Mouse (Mus musculus): ENCODE data around the gene Fen1. TPM values are rescaled to one million over a fixed set of nuclear protein-coding genes. Genes with fewer than 3 reads are reported as not detected.

Fen1 gene
- polyA plus RNA-seq, 1 experiment from 2014 or later: 142 TPM

- no peak overlapping the region for H3K27ac ChIP-seq (replicated peaks)
- H3K27me3 ChIP-seq: no peaks in the 10 kb centered on the region
- H3K9ac ChIP-seq: no peak overlapping the region
- no peak overlapping the region for H3K4me2 ChIP-seq
- H3K4me3 ChIP-seq (replicated peaks): no peak overlapping the region
- H3K4me1 ChIP-seq (replicated peaks): peaks cover 12% of the 10 kb centered on the region; the same call in 1 of the 2 replicates
- H3K36me3 ChIP-seq (replicated peaks): peaks cover 29% of the 10 kb centered on the region
- no peak for ATAC-seq (ENCODE audit: insufficient read depth)
- 71% methylated on average over 10 of the region's 10 CpGs for WGBS (ENCODE audit: insufficient replicate concordance)
- no peaks in the 10 kb centered on the region for H3K9me3 ChIP-seq (replicated peaks)
Observed at GRCm38 (mm10) chr19:10213796-10214471, 10.0 kb upstream of the Fen1 start.

DNA sequence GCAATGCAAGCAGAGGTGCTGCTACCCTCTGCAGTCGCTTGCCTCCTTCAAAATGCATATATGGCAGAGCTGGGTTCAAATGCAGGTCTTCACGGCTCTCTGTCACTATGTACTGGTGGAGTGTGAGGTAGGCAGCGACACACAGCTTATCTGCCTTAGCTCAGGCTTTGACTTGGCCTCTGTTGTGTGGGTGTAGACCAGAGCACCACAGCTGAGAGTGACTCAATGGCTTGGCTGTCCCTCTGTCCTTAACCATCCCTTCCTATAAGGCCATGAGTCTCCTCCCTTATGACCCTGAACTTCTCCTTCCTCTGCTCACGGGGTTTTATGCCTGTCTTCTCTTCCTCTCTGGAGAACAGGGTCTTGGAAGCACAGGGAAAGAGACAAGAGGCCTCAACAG is 6.9 kb upstream of the Fen1 start:
- Histone ChIP-seq H3K27ac (replicated peaks) (no peak overlapping the region), H3K4me1 (replicated peaks) (peaks cover 12% of the 10 kb centered on the region; the same call in 1 of the 2 replicates), H3K9me3 (replicated peaks) (no peaks in the 10 kb centered on the region), H3K4me3 (replicated peaks) (no peak overlapping the region), H3K9ac (no peak overlapping the region), H3K27me3 (no peaks in the 10 kb centered on the region), H3K36me3 (replicated peaks) (peaks cover 59% of the 10 kb centered on the region), H3K4me2 (no peak overlapping the region)
- WGBS (ENCODE audit: insufficient replicate concordance): 45% methylated on average over 4 of the region's 4 CpGs
- ATAC-seq (ENCODE audit: insufficient read depth): no peak

GRCm38 (mm10) chr19:10208851-10209250 is 4.9 kb upstream of the Fen1 start:
- Histone ChIP-seq H3K36me3 (replicated peaks) (peaks cover 62% of the 10 kb centered on the region), H3K27ac (replicated peaks) (no peak overlapping the region), H3K27me3 (no peaks in the 10 kb centered on the region), H3K4me3 (replicated peaks) (no peak overlapping the region), H3K4me2 (no peak overlapping the region), H3K4me1 (replicated peaks) (peaks cover 24% of the 10 kb centered on the region), H3K9me3 (replicated peaks) (no peaks in the 10 kb centered on the region), H3K9ac (no peak overlapping the region)
- WGBS (ENCODE audit: insufficient replicate concordance): 65% methylated on average over 3 of the region's 3 CpGs
- no peak for ATAC-seq (ENCODE audit: insufficient read depth)

DNA sequence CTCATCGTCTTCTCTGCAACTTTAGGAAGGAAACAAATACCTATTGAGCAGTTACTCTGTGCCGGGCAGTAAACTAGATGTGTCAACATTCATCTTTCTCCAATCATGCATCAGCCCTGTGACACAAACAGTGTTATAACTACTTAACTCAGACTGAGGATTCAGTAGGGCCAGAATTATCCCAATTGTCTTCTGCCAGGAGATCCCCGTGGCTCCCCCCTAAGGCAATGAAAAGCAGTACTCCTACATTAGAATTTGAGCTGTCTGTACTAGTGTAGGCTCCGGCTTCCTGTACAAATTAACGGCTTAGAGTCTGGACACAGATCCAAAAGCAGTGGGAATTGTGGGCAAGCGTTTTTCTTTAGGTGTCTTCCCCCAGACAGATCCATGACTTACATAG is 1.1 kb upstream of the Fen1 start:
- H3K4me2 ChIP-seq: peak overlapping the region; percentile 75
- WGBS (ENCODE audit: insufficient replicate concordance): 59% methylated on average over 6 of the region's 6 CpGs
- no peak for ATAC-seq (ENCODE audit: insufficient read depth)
- H3K4me3 ChIP-seq (replicated peaks): peak overlapping the region; percentile 91
- no peaks in the 10 kb centered on the region for H3K27me3 ChIP-seq
- H3K27ac ChIP-seq (replicated peaks): peak overlapping the region; percentile 94; the same call in 1 of the 2 replicates
- H3K4me1 ChIP-seq (replicated peaks): peaks cover 42% of the 10 kb centered on the region
- H3K9ac ChIP-seq: no peak overlapping the region
- no peaks in the 10 kb centered on the region for H3K9me3 ChIP-seq (replicated peaks)
- H3K36me3 ChIP-seq (replicated peaks): peaks cover 66% of the 10 kb centered on the region

DNA sequence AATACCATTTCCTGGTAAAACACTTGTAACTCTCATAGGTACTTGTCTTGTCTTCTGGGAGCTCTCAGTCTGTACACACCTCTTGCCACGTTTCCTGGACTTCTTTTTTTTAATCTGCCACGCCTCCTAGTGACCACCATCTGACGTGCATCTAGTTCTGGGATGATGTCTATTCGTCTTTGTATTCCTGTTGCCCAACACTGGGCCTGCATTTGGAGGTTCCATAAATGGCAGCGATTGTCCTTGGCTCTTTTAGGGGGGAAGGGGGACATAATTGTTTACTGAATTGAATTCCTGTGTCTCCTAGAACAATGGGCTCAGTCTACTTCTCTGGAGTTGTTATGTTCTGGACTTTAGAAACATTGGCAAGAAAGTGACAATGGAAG is 640 bp upstream of the Fen1 start:
- no peaks in the 10 kb centered on the region for H3K9me3 ChIP-seq (replicated peaks)
- H3K4me3 ChIP-seq (replicated peaks): peak overlapping the region; percentile 91
- under 1% methylated on average over 5 of the region's 5 CpGs for WGBS (ENCODE audit: insufficient replicate concordance)
- H3K9ac ChIP-seq: peak overlapping the region; percentile 94
- H3K4me2 ChIP-seq: peak overlapping the region; percentile 75
- H3K4me1 ChIP-seq (replicated peaks): peaks cover 46% of the 10 kb centered on the region
- H3K27ac ChIP-seq (replicated peaks): peak overlapping the region; percentile 94
- no peaks in the 10 kb centered on the region for H3K27me3 ChIP-seq
- ATAC-seq (ENCODE audit: insufficient read depth): peak; percentile 31
- H3K36me3 ChIP-seq (replicated peaks): peaks cover 66% of the 10 kb centered on the region

- Histone ChIP-seq H3K9ac (peak overlapping the region; percentile 94), H3K4me1 (replicated peaks) (peaks cover 60% of the 10 kb centered on the region)
- peak; percentile 77 for ATAC-seq (ENCODE audit: insufficient read depth)
Observed at GRCm38 (mm10) chr19:10203146-10203847, 672 bp downstream of the Fen1 start.

GRCm38 (mm10) chr19:10198723-10199122 is 5.2 kb downstream of the Fen1 start:
- 22% methylated on average over 3 of the region's 3 CpGs for WGBS (ENCODE audit: insufficient replicate concordance)
- Histone ChIP-seq H3K27ac (replicated peaks) (peak overlapping the region; percentile 38; the same call in 1 of the 2 replicates), H3K36me3 (replicated peaks) (peaks cover 85% of the 10 kb centered on the region), H3K9ac (no peak overlapping the region), H3K4me1 (replicated peaks) (peaks cover 55% of the 10 kb centered on the region), H3K9me3 (replicated peaks) (no peaks in the 10 kb centered on the region), H3K27me3 (no peaks in the 10 kb centered on the region), H3K4me3 (replicated peaks) (no peak overlapping the region), H3K4me2 (no peak overlapping the region)
- ATAC-seq (ENCODE audit: insufficient read depth): no peak

More at GRCm38 (mm10) chr19:10203146-10203847, 672 bp downstream of the Fen1 start:
- Histone ChIP-seq H3K4me2 (peak overlapping the region; percentile 75), H3K27ac (replicated peaks) (peak overlapping the region; percentile 94), H3K9me3 (replicated peaks) (no peaks in the 10 kb centered on the region), H3K4me3 (replicated peaks) (peak overlapping the region; percentile 91), H3K27me3 (no peaks in the 10 kb centered on the region), H3K36me3 (replicated peaks) (peaks cover 66% of the 10 kb centered on the region)
- 1% methylated on average over 23 of the region's 23 CpGs for WGBS (ENCODE audit: insufficient replicate concordance)

DNA sequence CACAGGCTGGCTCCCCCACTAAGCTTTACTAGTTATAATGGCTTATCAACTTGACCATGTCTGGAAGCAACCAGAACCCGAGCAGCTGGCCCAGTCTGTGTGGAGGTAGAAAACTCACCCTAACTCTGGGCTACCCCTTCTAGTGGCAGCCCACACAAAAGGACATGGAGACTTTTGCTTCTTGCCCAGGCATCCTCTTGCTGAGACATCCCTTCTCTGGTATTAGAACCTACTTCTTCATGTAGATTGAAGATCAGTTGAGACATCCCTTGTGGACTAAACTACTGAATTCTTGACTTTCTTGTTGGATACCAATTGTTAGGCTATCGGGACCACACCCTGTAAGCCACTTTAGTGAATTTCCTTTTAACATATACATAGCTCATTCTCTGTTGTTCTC is 5.7 kb downstream of the Fen1 start:
- H3K4me1 ChIP-seq (replicated peaks): peaks cover 55% of the 10 kb centered on the region
- H3K27me3 ChIP-seq: no peaks in the 10 kb centered on the region
- no peak overlapping the region for H3K4me2 ChIP-seq
- H3K9ac ChIP-seq: no peak overlapping the region
- no peak overlapping the region for H3K4me3 ChIP-seq (replicated peaks)
- 63% methylated on average over 2 of the region's 2 CpGs for WGBS (ENCODE audit: insufficient replicate concordance)
- H3K27ac ChIP-seq (replicated peaks): no peak overlapping the region
- H3K36me3 ChIP-seq (replicated peaks): peaks cover 90% of the 10 kb centered on the region
- no peaks in the 10 kb centered on the region for H3K9me3 ChIP-seq (replicated peaks)
- no peak for ATAC-seq (ENCODE audit: insufficient read depth)

GRCm38 (mm10) chr19:10197130-10197529 is 6.8 kb downstream of the Fen1 start:
- no peak overlapping the region for H3K4me3 ChIP-seq (replicated peaks)
- no peak for ATAC-seq (ENCODE audit: insufficient read depth)
- no peak overlapping the region; the same call in 1 of the 2 replicates for H3K27ac ChIP-seq (replicated peaks)
- H3K4me1 ChIP-seq (replicated peaks): peaks cover 45% of the 10 kb centered on the region
- 88% methylated on average over 4 of the region's 4 CpGs for WGBS (ENCODE audit: insufficient replicate concordance)
- H3K9me3 ChIP-seq (replicated peaks): no peaks in the 10 kb centered on the region
- H3K36me3 ChIP-seq (replicated peaks): peaks cover 100% of the 10 kb centered on the region
- no peak overlapping the region for H3K4me2 ChIP-seq
- no peaks in the 10 kb centered on the region for H3K27me3 ChIP-seq
- no peak overlapping the region for H3K9ac ChIP-seq

DNA sequence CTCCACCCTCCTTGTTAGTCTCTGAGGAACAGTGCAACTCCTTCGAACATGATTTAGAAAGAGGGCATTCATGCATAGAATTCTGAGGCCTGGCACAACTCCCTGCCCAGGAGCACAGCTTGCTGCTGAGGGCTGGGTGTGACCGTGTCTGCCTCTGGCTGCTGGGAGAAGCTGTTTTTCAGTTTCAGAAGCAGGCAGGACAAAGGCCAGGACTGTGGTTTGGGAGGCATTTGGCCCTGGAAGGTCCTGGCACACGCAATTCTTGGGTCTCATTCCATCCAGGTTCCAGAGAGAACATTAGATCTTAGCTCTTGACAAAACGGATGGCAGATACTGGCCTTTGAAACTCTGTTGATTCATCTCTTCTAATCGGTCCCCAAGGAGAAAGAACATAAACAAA is 8.7 kb downstream of the Fen1 start:
- Histone ChIP-seq H3K4me2 (no peak overlapping the region), H3K9ac (no peak overlapping the region), H3K9me3 (replicated peaks) (no peaks in the 10 kb centered on the region), H3K4me1 (replicated peaks) (peaks cover 39% of the 10 kb centered on the region), H3K27me3 (no peaks in the 10 kb centered on the region), H3K36me3 (replicated peaks) (peaks cover 100% of the 10 kb centered on the region), H3K27ac (replicated peaks) (no peak overlapping the region), H3K4me3 (replicated peaks) (no peak overlapping the region)
- WGBS (ENCODE audit: insufficient replicate concordance): 81% methylated on average over 5 of the region's 5 CpGs
- no peak for ATAC-seq (ENCODE audit: insufficient read depth)

DNA sequence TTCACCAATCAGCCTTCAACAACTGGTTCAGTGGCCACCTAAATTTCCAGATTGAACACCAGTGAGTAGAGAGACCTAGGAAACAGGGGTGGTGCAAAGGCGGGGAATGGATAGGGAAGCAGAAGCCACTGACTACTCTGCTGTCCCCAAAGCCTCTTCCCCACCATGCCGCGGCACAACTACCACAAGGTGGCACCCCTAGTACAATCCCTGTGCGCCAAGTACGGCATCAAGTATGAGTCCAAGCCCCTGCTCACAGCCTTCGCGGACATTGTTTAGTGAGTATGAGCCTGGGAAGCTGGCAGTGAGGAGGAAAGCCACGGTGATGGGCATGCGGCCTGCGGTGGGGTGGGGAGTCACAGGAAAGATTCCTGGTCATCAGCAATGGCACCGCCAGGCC is 9.6 kb downstream of the Fen1 start:
- Histone ChIP-seq H3K27ac (replicated peaks) (no peak overlapping the region), H3K27me3 (no peaks in the 10 kb centered on the region), H3K4me1 (replicated peaks) (peaks cover 29% of the 10 kb centered on the region), H3K4me2 (no peak overlapping the region), H3K9ac (no peak overlapping the region), H3K36me3 (replicated peaks) (peaks cover 100% of the 10 kb centered on the region), H3K4me3 (replicated peaks) (no peak overlapping the region), H3K9me3 (replicated peaks) (no peaks in the 10 kb centered on the region)
- 79% methylated on average over 11 of the region's 11 CpGs for WGBS (ENCODE audit: insufficient replicate concordance)
- ATAC-seq (ENCODE audit: insufficient read depth): no peak

Measured in liver, embryonic 15.5 days (tissue).